Mouse (Mus musculus) brain, adult 10 weeks (tissue): Measurements from ENCODE around the gene Krt23. TPM values are rescaled to one million over a fixed set of nuclear protein-coding genes. Genes with fewer than 3 reads are reported as not detected.

Experiments
- polyA plus RNA-seq: library from polyadenylated mRNA; stranded (reverse); fragments of 350-450 nt; fragmentation: Illumina TruSeq; extraction: RNeasy Lipid Tissue Mini Kit (QIAGEN cat#74804); gene quantifications from one replicate; pipeline ENCODE4 v1.2.3, GENCODE M21; 2015; ENCODE audit warnings: low read depth, low replicate concordance

Krt23 gene
- polyA plus RNA-seq, result not detected

DNA sequence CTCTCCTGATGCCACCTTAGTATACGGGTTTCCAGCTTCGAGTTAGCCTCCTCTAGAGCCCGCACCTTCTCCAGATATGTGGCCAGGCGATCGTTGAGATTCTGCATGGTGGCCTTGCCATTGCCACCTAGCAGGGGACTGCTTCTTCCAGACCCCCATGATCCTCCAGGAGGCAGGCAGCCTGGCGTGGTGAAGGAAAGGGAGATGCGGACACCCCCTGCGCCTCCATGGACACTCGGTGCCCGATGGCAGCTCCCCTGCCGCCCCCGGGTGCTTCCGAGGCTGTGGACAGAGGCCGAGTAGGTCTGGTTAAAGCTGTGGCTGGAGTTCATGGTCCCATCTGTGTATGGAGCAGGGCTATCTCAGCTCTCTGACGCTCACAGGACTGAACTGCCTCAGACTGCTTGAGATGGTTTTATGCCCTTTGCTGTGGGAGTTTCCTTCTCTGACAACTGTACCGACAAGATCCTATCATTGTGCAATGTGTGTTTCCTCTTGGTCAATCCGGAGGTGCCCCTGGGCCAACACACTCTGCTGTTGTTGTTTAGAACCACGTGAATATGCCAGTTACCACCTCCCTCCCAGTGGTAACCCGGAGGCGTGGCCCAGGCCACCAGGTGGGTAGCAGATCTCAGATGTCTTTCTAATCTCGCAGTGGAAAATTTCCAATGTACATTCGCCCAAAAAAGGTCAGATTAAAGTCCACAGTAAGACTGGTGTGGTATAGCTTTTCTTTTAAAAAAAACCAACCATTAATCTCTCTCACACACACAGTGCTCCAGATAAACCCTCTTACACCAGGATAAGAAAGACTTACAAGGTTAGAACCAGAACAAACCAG lies at the start of gene Krt23:
Gene Krt23, minus strand, starts transcription at position 405 of the 841 bp plus-strand sequence.

DNA sequence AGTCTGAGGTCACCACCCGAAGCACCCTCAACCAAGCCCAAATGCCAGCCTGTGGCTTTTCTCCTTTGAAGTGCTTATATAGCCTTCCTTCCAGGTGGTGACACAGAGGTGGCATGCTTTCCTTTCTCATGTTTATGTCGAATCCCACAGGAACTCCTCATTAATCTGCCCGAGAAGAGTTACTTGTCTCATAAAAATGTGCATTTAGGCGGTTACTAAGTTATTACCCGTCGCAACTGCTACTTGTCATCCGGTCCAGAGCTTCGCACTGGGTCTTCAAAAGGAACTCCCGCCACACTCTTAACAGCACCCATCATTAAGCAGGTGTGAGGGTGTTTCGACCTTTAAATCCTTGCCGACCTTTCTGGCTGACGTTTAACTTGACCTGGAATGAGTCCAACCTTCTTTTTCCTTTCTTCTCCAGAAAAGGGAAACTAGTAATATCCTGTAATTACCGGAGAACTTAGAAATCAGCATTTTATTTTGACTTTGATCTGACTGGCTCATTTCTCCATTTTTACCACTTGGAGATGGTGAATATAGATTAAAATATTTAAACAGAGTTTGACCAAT lies 28.4 kb upstream of the Krt23 start, which contains the start of gene Krt39:
Gene Krt39, minus strand, starts transcription at position 51 of the 573 bp plus-strand sequence.

GRCm38 (mm10) chr11:99437972-99438371 lies 55.0 kb downstream of the Krt23 start, which contains the start of gene Krt20:
TSS of gene Krt20 (minus strand) at chr11:99438150.

Other genes starting within 250 kb of the Krt23 start
- 54.3 TPM for gene Krt222, start 249.1 kb downstream of the Krt23 start, polyA plus RNA-seq
- not detected for gene Krt24, start 207.9 kb downstream of the Krt23 start, polyA plus RNA-seq
- 0.30 TPM for gene Krt25, start 170.2 kb downstream of the Krt23 start, polyA plus RNA-seq
- gene Krt26, start 155.2 kb downstream of the Krt23 start, polyA plus RNA-seq, result not detected
- gene Krt27, start 142.0 kb downstream of the Krt23 start, polyA plus RNA-seq, result not detected
- gene Krt28, start 118.2 kb downstream of the Krt23 start, polyA plus RNA-seq, result not detected
- 18.1 TPM for gene Krt10, start 103.8 kb downstream of the Krt23 start, polyA plus RNA-seq
- 13.0 TPM for gene Krt12, start 70.9 kb downstream of the Krt23 start, polyA plus RNA-seq
- 0.22 TPM for gene Krt20, start 55.0 kb downstream of the Krt23 start, polyA plus RNA-seq
- not detected for gene Krt39, start 28.2 kb upstream of the Krt23 start, polyA plus RNA-seq
- not detected for gene Krt40, start 50.0 kb upstream of the Krt23 start, polyA plus RNA-seq
- gene Krtap3-3, start 57.7 kb upstream of the Krt23 start, polyA plus RNA-seq, result not detected
- gene Krtap3-2, start 63.7 kb upstream of the Krt23 start, polyA plus RNA-seq, result not detected
- gene Gm11939, start 66.3 kb upstream of the Krt23 start, polyA plus RNA-seq, result not detected
- not detected for gene Krtap3-1, start 73.5 kb upstream of the Krt23 start, polyA plus RNA-seq
- not detected for gene Krtap1-5, start 87.9 kb upstream of the Krt23 start, polyA plus RNA-seq
- not detected for gene Krtap1-4, start 90.5 kb upstream of the Krt23 start, polyA plus RNA-seq
- gene Krtap1-3, start 98.2 kb upstream of the Krt23 start, polyA plus RNA-seq, result not detected
- not detected for gene Krtap9-3, start 105.0 kb upstream of the Krt23 start, polyA plus RNA-seq
- not detected for gene Gm11938, start 110.2 kb upstream of the Krt23 start, polyA plus RNA-seq
- gene Gm11937, start 117.1 kb upstream of the Krt23 start, polyA plus RNA-seq, result not detected
- gene Krtap2-4, start 121.7 kb upstream of the Krt23 start, polyA plus RNA-seq, result not detected
- gene Gm11562, start 127.3 kb upstream of the Krt23 start, polyA plus RNA-seq, result not detected
- not detected for gene Krtap4-1, start 135.1 kb upstream of the Krt23 start, polyA plus RNA-seq
- gene Krtap4-2, start 141.9 kb upstream of the Krt23 start, polyA plus RNA-seq, result not detected
- gene Krtap4-7, start 151.0 kb upstream of the Krt23 start, polyA plus RNA-seq, result not detected
- gene Gm11555, start 157.1 kb upstream of the Krt23 start, polyA plus RNA-seq, result not detected
- not detected for gene Gm11563, start 165.8 kb upstream of the Krt23 start, polyA plus RNA-seq
- not detected for gene Krtap4-6, start 172.8 kb upstream of the Krt23 start, polyA plus RNA-seq
- not detected for gene Gm14190, start 197.6 kb upstream of the Krt23 start, polyA plus RNA-seq
- not detected for gene Gm14180, start 241.2 kb upstream of the Krt23 start, polyA plus RNA-seq